Mouse (Mus musculus): ENCODE results near the gene Ccdc3.

The Ccdc3 gene

GRCm38 (mm10) chr2:5160236-5160848, 22.8 kb downstream of the Ccdc3 start:
- no peak for DNase-seq (ENCODE audit: extremely low read depth, low read depth, low spot score)

GRCm38 (mm10) chr2:5161002-5161745, 23.6 kb downstream of the Ccdc3 start:
- no peak for DNase-seq (ENCODE audit: extremely low read depth, low read depth, low spot score)

- no peak for DNase-seq (ENCODE audit: extremely low read depth, low read depth, low spot score)
Observed at GRCm38 (mm10) chr2:5161908-5162674, 24.5 kb downstream of the Ccdc3 start.

GRCm38 (mm10) chr2:5162756-5163155, 25.2 kb downstream of the Ccdc3 start:
- DNase-seq (ENCODE audit: extremely low read depth, low read depth, low spot score), result no peak

DNA sequence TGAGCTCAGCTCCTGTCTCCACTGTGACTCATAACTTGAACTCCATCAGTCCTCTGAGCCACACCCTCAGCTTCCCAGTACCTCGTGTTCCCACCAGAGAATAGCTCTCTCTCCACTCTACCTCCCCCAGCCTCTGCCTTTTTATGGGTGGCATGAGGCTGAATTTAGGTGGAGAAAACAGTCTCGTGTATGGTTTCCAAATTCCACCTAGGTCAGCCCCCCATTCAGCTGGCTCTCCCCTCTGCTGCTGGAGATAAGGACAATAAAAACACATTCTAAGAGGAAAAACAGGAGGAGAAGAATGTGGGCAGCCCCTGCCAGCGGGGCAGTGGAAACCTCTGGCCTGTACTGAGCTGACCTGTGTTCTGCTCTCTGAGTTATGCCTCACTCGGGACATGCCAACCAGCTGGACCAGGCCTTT, 28.4 kb downstream of the Ccdc3 start:
- no peak for DNase-seq (ENCODE audit: extremely low read depth, low read depth, low spot score)

DNA sequence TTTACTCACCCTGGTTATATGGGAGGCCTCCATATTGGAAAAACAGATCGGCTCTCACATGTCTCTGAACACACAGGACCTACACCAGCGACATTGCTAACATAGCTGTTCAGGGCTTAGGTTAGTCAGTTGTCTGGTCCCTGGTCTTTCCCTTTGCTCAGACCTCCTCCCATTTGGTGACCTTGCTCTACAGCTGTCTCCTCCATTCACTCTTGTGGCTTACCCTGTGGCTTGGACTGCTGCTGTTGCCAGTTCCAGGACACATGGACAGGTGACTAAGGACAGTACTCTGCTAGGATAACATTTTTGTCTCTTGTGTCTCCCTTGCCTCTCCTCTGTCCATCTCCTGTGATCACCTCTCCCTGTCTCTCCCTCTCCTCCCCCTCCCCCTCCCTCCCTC, 29.2 kb downstream of the Ccdc3 start:
- no peak for DNase-seq (ENCODE audit: extremely low read depth, low read depth, low spot score)

GRCm38 (mm10) chr2:5170815-5171214, 33.2 kb downstream of the Ccdc3 start:
- no peak for DNase-seq (ENCODE audit: extremely low read depth, low read depth, low spot score)

GRCm38 (mm10) chr2:5171301-5172000, 33.9 kb downstream of the Ccdc3 start:
- no peak for DNase-seq (ENCODE audit: extremely low read depth, low read depth, low spot score)

DNA sequence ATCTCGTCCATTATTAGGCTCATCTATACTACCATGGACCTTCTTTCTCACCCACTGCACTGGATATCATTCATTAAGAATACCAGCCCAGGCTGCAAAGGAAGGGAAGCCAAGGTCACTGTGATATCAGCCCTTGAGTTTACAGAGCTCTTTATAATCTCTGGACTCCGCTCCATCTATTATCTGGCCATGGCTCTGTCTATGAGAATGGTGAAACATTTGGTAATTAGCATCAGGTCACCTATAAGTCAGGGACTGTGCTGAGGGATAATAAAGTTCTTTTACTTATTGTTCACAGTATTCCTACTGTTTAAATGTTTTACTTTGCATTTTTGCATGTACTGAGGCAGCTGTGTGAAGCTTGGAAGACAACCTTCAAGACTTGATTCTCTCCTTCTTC, 35.2 kb downstream of the Ccdc3 start:
- no peak for DNase-seq (ENCODE audit: extremely low read depth, low read depth, low spot score)

DNA sequence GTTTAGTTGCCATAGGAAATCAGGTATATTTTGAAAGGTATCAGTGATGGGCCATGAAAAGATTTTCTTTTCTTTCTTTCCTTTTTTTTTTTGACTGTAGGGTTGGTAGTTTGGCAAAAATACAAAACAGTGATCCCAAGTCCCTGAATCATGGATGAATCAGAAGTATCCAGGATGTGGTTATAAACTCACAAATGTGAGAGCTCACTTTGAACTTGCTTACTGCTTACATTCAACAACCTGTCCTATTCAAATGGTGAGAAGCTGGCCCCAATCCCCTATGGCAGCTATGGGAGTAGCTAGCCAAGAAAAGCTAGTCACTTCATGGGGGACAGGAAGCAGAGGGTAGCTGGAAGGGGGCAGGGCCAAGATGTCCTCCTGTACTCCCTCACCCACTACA, 37.1 kb downstream of the Ccdc3 start:
- DNase-seq (ENCODE audit: extremely low read depth, low read depth, low spot score), result no peak

DNA sequence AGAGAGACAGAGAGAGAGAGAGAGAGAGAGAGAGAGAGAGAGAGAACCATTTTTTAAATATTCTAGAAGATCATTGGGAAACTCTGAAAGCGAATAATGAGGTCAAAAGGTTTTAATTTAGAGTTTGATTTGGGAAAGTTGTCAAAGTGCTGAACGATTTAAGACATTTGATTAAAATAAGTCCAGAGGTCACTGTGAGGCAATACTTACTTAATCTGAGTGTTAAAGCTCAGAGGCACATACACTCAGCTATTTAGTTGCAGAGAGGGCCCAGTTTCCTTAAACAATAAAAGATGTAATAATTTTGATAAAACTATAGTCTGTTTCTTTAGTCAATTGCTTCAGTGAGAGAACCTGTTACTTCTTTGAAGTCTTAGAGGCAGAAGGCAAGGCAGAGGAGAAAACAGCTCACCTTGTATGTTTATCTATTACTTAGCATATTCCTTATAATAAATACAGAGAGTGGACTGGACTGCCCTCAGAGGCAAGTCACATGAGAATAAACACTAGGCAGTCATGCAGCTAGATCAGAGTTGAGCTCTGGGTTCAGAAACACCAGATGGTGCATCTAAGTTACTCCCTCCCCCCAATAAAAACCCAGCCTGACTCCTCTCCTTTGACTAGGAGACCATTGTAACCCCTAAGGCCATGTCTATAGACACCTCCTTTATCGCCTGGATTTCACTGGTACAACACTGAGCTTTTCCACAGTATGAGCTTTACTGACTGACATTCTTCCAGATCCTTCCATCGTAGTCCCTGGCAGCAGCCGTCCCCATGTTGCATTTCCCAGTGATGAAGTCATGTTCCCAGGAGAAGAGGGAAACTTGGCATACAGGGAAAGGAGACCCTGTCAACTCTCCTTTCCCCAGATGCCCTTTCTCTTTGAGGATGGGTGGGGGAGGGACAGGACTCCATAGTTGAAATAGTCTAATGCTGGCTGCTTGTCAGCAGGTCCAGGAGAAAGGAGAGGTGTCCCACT, 44.2 kb downstream of the Ccdc3 start:
- no peak for DNase-seq (ENCODE audit: extremely low read depth, low read depth, low spot score)

DNA sequence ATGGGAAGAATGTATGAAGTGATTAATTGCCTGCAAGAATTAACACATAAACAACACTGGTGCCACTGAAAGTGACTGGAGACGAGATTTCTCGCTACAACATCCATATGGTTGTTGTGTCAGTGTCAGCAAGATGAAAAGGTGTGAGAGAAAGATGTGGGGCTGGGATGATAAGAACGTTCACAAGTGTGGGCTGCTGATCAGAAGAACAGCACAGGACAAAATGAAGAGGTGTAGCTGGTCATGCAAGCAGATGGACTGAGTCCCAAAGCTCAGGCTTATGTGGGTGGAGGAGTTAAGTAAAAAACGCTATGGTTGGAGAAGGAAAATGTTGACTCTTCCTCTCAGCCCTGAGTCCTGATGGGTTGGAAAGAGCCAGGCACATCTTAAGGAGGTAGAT, 46.6 kb downstream of the Ccdc3 start:
- no peak for DNase-seq (ENCODE audit: extremely low read depth, low read depth, low spot score)

DNA sequence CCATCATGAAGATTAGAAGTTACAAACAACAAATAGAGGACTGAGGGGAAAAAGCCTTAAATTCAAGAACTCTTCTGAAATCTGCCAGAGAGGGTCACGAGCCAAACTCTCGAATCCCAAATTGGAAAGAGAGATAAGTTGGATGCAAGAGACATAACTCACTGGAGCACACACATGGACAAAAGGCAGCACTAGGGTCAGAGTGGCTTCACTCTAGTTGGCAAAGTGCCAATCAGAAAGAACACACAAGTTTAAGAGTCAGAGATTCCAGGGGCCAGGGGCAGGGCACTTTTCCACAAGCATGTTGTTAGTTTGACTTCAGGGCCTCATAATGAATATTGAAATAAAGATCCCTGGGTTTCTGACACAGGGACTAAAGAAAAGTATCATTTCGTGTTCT, 48.1 kb downstream of the Ccdc3 start:
- no peak for DNase-seq (ENCODE audit: extremely low read depth, low read depth, low spot score)

GRCm38 (mm10) chr2:5192156-5192555, 54.6 kb downstream of the Ccdc3 start:
- DNase-seq (ENCODE audit: extremely low read depth, low read depth, low spot score), result no peak

- no peak for DNase-seq (ENCODE audit: extremely low read depth, low read depth, low spot score)
Observed at GRCm38 (mm10) chr2:5193071-5193470, 55.5 kb downstream of the Ccdc3 start.

GRCm38 (mm10) chr2:5194701-5195215, 57.2 kb downstream of the Ccdc3 start:
- DNase-seq (ENCODE audit: extremely low read depth, low read depth, low spot score), result no peak

DNA sequence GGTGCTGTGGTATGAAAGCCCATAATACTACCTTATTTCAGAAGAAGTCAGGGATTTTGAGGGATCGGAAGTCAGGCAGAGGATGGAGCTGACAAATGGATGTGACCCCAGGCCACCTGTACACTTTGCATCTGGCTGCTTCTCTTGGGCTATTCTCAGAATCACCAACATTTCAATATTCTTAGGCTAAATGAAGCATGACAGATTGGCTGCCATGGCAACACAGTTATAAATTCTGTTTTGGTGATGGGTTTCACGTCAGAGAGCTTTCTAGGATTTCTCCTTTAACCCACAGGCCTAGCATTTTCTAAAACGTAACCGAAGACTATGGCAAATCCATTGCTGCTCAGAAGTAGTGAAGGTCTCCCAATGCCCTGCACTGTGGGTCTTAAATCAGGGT, 59.9 kb downstream of the Ccdc3 start:
- no peak for DNase-seq (ENCODE audit: extremely low read depth, low read depth, low spot score)

DNA sequence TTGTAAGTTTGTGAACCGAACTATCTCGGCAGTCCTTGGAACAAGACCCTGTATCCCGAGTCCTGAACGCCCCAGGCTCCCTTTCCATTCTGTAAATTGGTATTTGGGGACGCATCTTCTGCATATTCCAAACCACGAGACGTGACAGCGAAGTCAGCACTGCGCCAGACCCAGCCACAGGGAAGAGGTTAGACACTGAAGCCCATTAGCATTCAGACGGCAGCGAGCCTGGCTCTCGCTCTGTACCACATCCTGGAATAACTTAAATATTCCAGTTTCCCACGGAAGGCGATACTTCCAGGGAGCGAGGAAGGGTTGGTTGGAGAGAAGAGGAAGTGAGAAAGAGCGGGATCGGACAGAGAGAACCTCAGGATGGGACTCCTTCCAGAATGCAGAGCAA, 61.7 kb downstream of the Ccdc3 start:
- DNase-seq (ENCODE audit: extremely low read depth, low read depth, low spot score), result no peak

- no peak for DNase-seq (ENCODE audit: extremely low read depth, low read depth, low spot score)
Observed at GRCm38 (mm10) chr2:5200817-5201364, 63.3 kb downstream of the Ccdc3 start.

DNA sequence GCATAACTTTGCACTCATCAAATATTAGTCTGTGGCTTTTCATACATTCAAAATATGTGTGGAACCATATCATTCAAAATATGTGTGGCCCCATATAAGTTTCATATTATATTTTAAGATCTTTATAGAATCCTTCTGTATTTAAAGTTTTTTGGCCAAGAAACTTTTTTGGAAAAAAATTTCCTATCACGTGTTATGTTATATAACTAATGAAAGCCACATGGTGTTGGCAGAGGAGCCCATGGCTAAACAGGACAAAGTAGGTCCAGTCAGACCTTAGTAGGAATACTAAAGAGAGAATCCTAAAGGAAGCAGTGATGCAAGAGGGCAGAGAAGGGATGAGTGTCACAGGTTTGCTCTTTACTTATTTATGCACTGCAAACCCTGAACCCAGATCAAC, 65.6 kb downstream of the Ccdc3 start:
- DNase-seq (ENCODE audit: extremely low read depth, low read depth, low spot score), result no peak
